Mouse (Mus musculus): ENCODE measurements around the gene Xpo4.
A peak's percentile ranks its signal among the peaks of the same experiment; 100 is the strongest.

Xpo4 gene

GRCm38 (mm10) chr14:57534961-57535360 lies 130.3 kb downstream of the Xpo4 start:
- no peak for DNase-seq

GRCm38 (mm10) chr14:57534346-57534745 lies 130.9 kb downstream of the Xpo4 start:
- DNase-seq: no peak

- DNase-seq: no peak
These were observed 131.4 kb downstream of the Xpo4 start for GRCm38 (mm10) chr14:57533841-57534240.

GRCm38 (mm10) chr14:57533214-57533613 lies 132.0 kb downstream of the Xpo4 start:
- DNase-seq: no peak

GRCm38 (mm10) chr14:57532577-57532976 lies 132.7 kb downstream of the Xpo4 start:
- DNase-seq: no peak

- DNase-seq: no peak
These were observed 135.3 kb downstream of the Xpo4 start for GRCm38 (mm10) chr14:57529786-57530515.

- DNase-seq: peak; percentile 67
These were observed 136.0 kb downstream of the Xpo4 start for GRCm38 (mm10) chr14:57529086-57529785.

GRCm38 (mm10) chr14:57527598-57527997 lies 137.6 kb downstream of the Xpo4 start:
- DNase-seq: no peak
